Comparison of ENCODE assay signal across 16 mouse cellular contexts in genomic region chr9:59059158-59059557, GRCm38 (mm10).
"Had no signal": no experiment of that assay in that cellular context is flagged by ENCODE, and none has a peak within 500 bp of the region (broad histone marks: within the 10 kb centered on the region; RNA-seq: fewer than 3 reads in every experiment).

No protein-coding gene starts in this region.

- H3K4me2 ChIP-seq: limb, embryonic 12.5 days; liver, embryonic 13.5 days; lung, embryonic 15.5 days; midbrain, embryonic 12.5 days; neural tube, embryonic 12.5 days had no signal

- H3K27ac ChIP-seq: left cerebral cortex, adult 2 months; limb, embryonic 12.5 days; liver, embryonic 13.5 days; lung, embryonic 15.5 days; macrophage; midbrain, embryonic 12.5 days; neural tube, embryonic 12.5 days had no signal

- H3K27me3 ChIP-seq: limb, embryonic 12.5 days; liver, embryonic 13.5 days; lung, embryonic 15.5 days; midbrain, embryonic 12.5 days; neural tube, embryonic 12.5 days had no signal

- H3K4me3 ChIP-seq: left cerebral cortex, adult 2 months; limb, embryonic 12.5 days; liver, embryonic 13.5 days; lung, embryonic 15.5 days; megakaryocyte, embryonic 14.5 days; midbrain, embryonic 12.5 days; neural tube, embryonic 12.5 days had no signal

- H3K9me3 ChIP-seq: limb, embryonic 12.5 days; liver, embryonic 13.5 days; lung, embryonic 15.5 days; megakaryocyte, embryonic 14.5 days; midbrain, embryonic 12.5 days; neural tube, embryonic 12.5 days had no signal

- ATAC-seq: liver, postnatal 0 days had no signal

- DNase-seq: kidney, postnatal 25 days; liver; liver, embryonic 13.5 days; liver, postnatal 0 days; lung, postnatal 14 days; right cerebral cortex, postnatal 4 days; spleen, adult 18-20 months; thymus, adult 18-20 months; thymus, postnatal 14 days had no signal

- H3K36me3 ChIP-seq: limb, embryonic 12.5 days; liver, embryonic 13.5 days; lung, embryonic 15.5 days; midbrain, embryonic 12.5 days; neural tube, embryonic 12.5 days had no signal

- H3K9ac ChIP-seq: limb, embryonic 12.5 days; liver, embryonic 13.5 days; liver, postnatal 0 days; lung, embryonic 15.5 days; midbrain, embryonic 12.5 days; neural tube, embryonic 12.5 days had no signal

- H3K4me1 ChIP-seq: limb, embryonic 12.5 days; liver, embryonic 13.5 days; neural tube, embryonic 12.5 days had no signal
